Mouse (Mus musculus) intestine, embryonic 14.5 days (tissue): Measurements from ENCODE around the gene Gtf2h1. TPM values are rescaled to one million over a fixed set of nuclear protein-coding genes. Genes with fewer than 3 reads are reported as not detected.

Source experiments
- ATAC-seq: fragments of 200-750 bp; cut with Nextera tagmentation; replicated peaks from 2 replicates; pipeline ENCODE4 v1.8.0; 2017; ENCODE audit warnings: low read depth, moderate number of reproducible peaks, moderate TSS enrichment, moderate library complexity; ENCODE audit not compliant: low FRiP score, low TSS enrichment
- DNase-seq: peaks from one replicate; pipeline ENCODE4 v3.0.0-alpha.2; 2018; ENCODE audit warnings: low spot score
- H3K27ac ChIP-seq: fragments of 300-500 bp; sonication (generic); 2 replicates; pipeline ENCODE4 v1.5.1; 2014; ENCODE audit warnings: low read depth, mild to moderate bottlenecking, control low read depth
- H3K27me3 ChIP-seq: fragments of 300-500 bp; sonication (generic); replicated peaks from 2 replicates; pipeline ENCODE4 v1.6.1; 2014; ENCODE audit warnings: low read length, control low read depth; ENCODE audit not compliant: control insufficient read depth, insufficient read depth
- H3K36me3 ChIP-seq: fragments of 300-500 bp; sonication (generic); 2 replicates; pipeline ENCODE4 v1.6.1; 2014; ENCODE audit warnings: low read length, control low read depth; ENCODE audit not compliant: control insufficient read depth, insufficient read depth
- H3K4me1 ChIP-seq: fragments of 300-500 bp; sonication (generic); replicated peaks from 2 replicates; pipeline ENCODE4 v1.6.1; 2014; ENCODE audit warnings: low read length, control low read depth, mixed read lengths; ENCODE audit not compliant: control insufficient read depth, insufficient read depth
- H3K4me2 ChIP-seq: fragments of 300-500 bp; sonication (generic); 2 replicates; pipeline ENCODE4 v1.6.1; 2014; ENCODE audit warnings: low read length
- H3K4me3 ChIP-seq: fragments of 300-500 bp; sonication (generic); 2 replicates; pipeline ENCODE4 v1.5.1; 2014; ENCODE audit warnings: low read depth, low read length, control low read depth, mixed read lengths
- H3K9ac ChIP-seq: fragments of 300-500 bp; sonication (generic); 2 replicates; pipeline ENCODE4 v1.6.1; 2014; ENCODE audit warnings: mild to moderate bottlenecking, low read length
- H3K9me3 ChIP-seq: fragments of 300-500 bp; sonication (generic); 2 replicates; pipeline ENCODE4 v1.6.1; 2016; ENCODE audit warnings: low read length, control low read depth; ENCODE audit not compliant: control insufficient read depth
- WGBS: fragments of 180-500 bp; shearing (Covaris S2); extraction: QIAGEN DNeasy Blood & Tissue Kit; methylation state at CpG from one replicate; pipeline ENCODE4 v1.1.7; 2014; 5-methylcytosine and 5-hydroxymethylcytosine counted together
- polyA plus RNA-seq: library from polyadenylated mRNA; unstranded; fragments of >200 nt; fragmentation: Nextera tagmentation; extraction: Ambion mirVana; gene quantifications from 2 replicates; pipeline ENCODE4 v1.2.1, GENCODE M21; 2014

The Gtf2h1 gene
- 48.7 and 52.9 TPM in 2 replicates for polyA plus RNA-seq

DNA sequence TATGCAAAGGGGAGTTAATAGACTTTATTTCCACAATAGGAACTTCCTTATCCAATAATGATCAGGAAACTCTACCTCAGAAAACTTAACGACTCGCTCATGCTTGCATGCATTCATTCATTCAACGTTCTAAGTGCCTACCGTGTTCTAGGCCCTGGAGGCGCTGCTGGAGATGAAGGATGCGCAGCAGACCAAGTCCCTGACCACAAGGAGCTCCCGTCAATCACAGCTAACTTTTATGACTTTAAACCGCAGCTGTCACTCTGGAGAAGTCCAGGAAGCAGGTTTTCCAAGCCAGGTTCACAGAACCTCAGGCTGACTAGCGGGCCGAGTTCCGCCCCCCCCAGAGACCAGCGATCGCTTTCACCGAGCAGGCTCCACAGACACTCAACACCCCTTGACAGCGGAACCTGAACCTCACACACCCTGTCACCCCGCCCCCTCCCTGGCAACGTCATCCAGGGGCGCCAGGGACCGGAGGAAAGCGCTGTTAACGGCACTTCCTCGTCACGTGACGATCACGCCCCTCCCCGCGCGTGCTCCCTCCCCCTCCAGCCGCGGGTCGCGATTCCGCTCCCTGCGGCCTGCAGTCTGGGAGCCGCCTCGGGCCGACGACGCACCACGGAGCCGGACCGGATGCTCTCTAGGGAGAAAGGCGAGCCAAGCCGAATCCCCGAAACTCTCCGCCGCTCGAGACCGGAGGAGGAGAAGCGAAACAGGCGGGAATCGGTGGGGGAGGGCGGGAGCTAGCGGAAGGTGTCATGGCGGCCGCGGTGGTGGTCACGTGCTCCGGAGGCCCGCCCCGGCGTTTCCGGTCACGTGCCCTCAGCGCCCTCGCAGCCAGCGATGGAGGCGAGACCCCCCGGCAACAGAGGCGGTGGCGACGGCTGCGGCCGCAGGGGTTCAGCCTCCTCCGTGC, at the start of gene Gtf2h1, which contains the start of gene Hps5:
Gene Gtf2h1, plus strand, starts transcription at position 817 of the 919 bp plus-strand sequence.
Gene Hps5, minus strand, starts transcription at position 778 of the 919 bp plus-strand sequence.
- peak within 1 kb of the TSS; percentile 99 for H3K4me3 ChIP-seq
- H3K36me3 ChIP-seq = peaks cover 27% of the 10 kb centered on the region
- WGBS = under 1% methylated on average over 65 of the region's 75 CpGs
- peaks cover 19% of the 10 kb centered on the region for H3K4me1 ChIP-seq
- DNase-seq (peak; percentile 99), ATAC-seq (peak; percentile 98)
- no peaks in the 10 kb centered on the region for H3K27me3 ChIP-seq
- H3K4me2 ChIP-seq = peak within 1 kb of the TSS; percentile 94
- H3K27ac ChIP-seq = peak within 1 kb of the TSS; percentile 93
- peak within 1 kb of the TSS; percentile 92 for H3K9ac ChIP-seq
- no peaks in the 10 kb centered on the region for H3K9me3 ChIP-seq

DNA sequence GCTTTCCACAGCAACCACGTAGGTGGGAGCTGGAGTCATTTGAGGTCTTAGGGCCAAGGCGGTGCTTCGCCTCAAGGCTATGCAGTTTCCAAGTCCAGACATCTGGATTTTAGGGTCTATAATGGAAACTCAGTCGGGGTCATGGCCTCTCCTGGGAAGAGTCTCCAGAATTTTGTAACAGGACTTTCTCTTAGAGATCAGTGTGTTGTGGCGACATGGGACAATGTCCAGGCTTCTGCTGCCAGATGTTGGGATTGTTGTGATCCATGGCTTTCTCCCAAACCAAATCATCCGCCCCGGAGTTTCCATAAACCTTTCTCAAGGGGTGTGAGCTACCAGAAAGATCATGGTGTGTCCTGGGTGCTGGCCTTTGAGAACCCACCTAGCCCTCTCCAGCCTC, 49.5 kb upstream of the Gtf2h1 start:
- H3K4me2 ChIP-seq = no peak overlapping the region
- no peaks in the 10 kb centered on the region for H3K27me3 ChIP-seq
- no peaks in the 10 kb centered on the region for H3K36me3 ChIP-seq
- WGBS = 49% methylated on average over 7 of the region's 7 CpGs
- H3K27ac ChIP-seq = no peak overlapping the region; the same call in 1 of the 2 replicates
- ATAC-seq (no peak), DNase-seq (no peak)
- H3K9me3 ChIP-seq = no peaks in the 10 kb centered on the region
- no peak overlapping the region for H3K4me3 ChIP-seq
- no peak overlapping the region for H3K9ac ChIP-seq
- H3K4me1 ChIP-seq = peaks cover 4% of the 10 kb centered on the region; the same call in 1 of the 2 replicates

DNA sequence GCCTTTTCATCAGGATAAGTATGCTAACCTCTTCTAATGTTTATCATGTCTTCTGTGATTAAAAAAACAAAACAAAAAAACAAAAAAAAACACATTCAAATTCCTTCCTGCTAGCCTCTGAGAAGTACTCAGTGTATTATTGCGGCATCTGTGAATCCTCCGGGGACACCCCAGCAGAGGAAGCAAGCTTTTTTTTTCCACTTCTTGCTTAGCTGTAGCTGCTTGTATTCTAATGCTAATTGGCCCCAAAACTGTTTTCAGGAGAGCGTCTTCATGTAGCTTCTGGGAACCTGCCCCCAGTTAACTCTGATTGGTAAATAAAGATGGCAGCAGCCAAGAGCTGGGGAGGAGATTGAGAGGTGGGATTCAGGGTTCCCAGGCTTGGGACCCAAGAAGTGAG, 47.4 kb upstream of the Gtf2h1 start:
- H3K4me3 ChIP-seq = no peak overlapping the region
- H3K4me2 ChIP-seq = no peak overlapping the region
- H3K36me3 ChIP-seq = no peaks in the 10 kb centered on the region
- 73% methylated on average over 3 of the region's 3 CpGs for WGBS
- H3K27ac ChIP-seq = no peak overlapping the region
- no peaks in the 10 kb centered on the region for H3K27me3 ChIP-seq
- DNase-seq (no peak), ATAC-seq (no peak)
- H3K9me3 ChIP-seq = no peaks in the 10 kb centered on the region
- peaks cover 4% of the 10 kb centered on the region; the same call in 1 of the 2 replicates for H3K4me1 ChIP-seq
- H3K9ac ChIP-seq = no peak overlapping the region

DNA sequence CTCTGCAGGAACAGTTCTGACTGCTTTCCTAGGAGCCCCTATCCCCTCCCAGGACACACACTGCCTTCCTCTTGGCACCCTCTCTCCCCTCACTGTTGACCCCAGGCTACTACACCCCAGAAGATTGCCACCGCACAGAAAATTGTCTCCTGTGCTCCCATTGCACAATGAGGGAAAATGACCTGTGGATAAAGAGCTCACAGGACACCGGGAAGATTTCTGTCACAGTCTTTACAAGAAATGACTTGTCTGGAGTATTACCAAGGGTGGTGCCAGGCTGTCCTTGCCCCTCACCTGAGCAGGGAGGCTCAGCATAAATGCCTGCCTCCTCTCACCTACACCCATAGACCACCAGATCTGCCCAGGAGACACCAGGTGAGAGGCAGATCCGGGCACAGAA, 44.4 kb upstream of the Gtf2h1 start, which contains the start of gene Saa2:
Gene Saa2, plus strand, starts transcription at position 301 of the 400 bp plus-strand sequence.
- ATAC-seq (no peak), DNase-seq (no peak)
- no peaks in the 10 kb centered on the region for H3K9me3 ChIP-seq
- H3K4me2 ChIP-seq = no peak within 1 kb of the TSS
- no peak within 1 kb of the TSS for H3K9ac ChIP-seq
- no peaks in the 10 kb centered on the region for H3K36me3 ChIP-seq
- H3K4me1 ChIP-seq = peaks cover 4% of the 10 kb centered on the region; the same call in 1 of the 2 replicates
- no peak within 1 kb of the TSS for H3K27ac ChIP-seq
- 56% methylated on average over 3 of the region's 3 CpGs for WGBS
- H3K4me3 ChIP-seq = no peak within 1 kb of the TSS
- no peaks in the 10 kb centered on the region for H3K27me3 ChIP-seq

DNA sequence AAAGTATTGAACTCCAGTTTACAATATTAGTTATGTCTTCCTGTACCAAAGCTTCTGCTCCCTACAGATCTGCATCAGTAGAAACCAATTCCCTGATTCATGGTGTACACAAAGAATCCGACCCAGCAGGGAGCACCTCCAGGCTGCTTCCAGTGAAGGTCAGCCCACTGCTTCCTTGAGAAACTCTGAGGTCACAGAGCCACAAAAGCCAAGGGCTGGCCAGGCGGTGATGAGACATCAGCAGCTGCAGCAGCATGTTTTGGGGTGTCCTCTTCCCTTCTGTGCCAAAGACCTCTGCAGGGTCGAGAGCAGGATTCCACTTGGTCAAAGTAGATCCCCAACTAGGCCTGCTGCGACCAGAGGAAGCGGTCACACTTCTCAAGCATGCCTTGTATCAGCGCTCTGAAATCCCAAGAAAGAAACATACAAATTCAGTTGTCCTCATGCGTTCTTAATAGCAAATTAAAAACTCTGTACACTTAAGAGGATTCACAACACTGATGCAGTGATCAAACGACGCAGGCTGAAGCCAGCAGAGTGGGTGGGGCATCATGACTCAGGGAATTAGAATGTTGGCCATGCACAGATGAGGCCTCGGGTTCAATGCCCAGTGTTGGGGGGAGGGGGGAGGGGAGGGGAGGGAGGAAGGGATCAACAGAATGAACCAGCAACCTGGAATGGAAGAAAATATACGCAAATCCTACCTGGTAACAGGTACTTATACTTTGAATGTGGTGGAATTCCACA, 34.7 kb upstream of the Gtf2h1 start:
- Histone ChIP-seq H3K4me3 (no peak overlapping the region), H3K4me2 (no peak overlapping the region), H3K27me3 (no peaks in the 10 kb centered on the region), H3K36me3 (peaks cover 52% of the 10 kb centered on the region), H3K4me1 (no peaks in the 10 kb centered on the region), H3K9me3 (no peaks in the 10 kb centered on the region), H3K9ac (no peak overlapping the region), H3K27ac (no peak overlapping the region)
- 74% methylated on average over 11 of the region's 11 CpGs for whole genome bisulfite sequencing
- ATAC-seq (no peak), DNase-seq (no peak)

DNA sequence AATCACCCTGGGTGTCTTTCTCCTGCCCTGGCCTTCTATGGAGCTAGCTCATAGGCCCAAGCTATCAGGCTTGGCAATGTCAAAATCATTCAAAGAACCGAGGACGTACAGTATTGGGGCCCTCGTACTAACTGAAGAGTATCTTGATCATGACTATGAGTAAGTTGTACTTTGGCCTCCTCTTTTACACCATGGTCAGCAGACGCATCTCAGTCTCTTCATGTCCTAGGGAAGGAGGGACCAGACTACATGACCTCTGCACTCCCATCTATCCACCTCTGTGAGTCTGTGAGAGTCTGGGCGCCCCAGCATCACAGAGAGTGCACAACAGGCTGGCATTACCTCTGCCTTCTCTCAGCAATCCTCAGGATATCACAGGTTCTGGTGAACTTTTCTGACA, 33.3 kb upstream of the Gtf2h1 start:
- H3K9ac ChIP-seq = no peak overlapping the region
- H3K4me1 ChIP-seq = no peaks in the 10 kb centered on the region
- H3K4me2 ChIP-seq = no peak overlapping the region
- H3K36me3 ChIP-seq = peaks cover 59% of the 10 kb centered on the region
- H3K27ac ChIP-seq = no peak overlapping the region
- H3K27me3 ChIP-seq = no peaks in the 10 kb centered on the region
- H3K9me3 ChIP-seq = no peaks in the 10 kb centered on the region
- DNase-seq (no peak), ATAC-seq (no peak)
- WGBS = 91% methylated on average over 5 of the region's 5 CpGs
- no peak overlapping the region for H3K4me3 ChIP-seq

DNA sequence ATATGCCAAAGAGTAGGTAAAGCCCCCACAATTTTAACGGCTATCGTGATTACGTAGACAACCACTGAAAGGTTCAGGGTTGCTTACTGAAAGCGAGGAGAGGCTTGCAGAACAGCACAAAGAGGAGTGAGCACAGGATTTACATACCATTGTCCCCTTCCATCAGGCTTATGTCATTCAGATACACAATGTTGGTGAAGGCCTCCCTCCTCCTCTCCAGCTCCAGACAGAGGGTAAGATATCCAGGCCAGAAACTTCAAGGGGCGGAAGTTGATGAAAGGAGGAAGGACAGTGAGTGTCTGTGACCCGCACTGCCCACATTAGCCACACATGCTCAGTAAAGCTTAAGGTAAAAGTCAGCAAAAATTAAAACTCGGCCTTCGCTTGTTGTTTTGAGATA, 31.2 kb upstream of the Gtf2h1 start:
- Histone ChIP-seq H3K4me2 (no peak overlapping the region), H3K4me3 (no peak overlapping the region), H3K9ac (no peak overlapping the region), H3K27ac (no peak overlapping the region), H3K4me1 (no peaks in the 10 kb centered on the region), H3K36me3 (peaks cover 74% of the 10 kb centered on the region), H3K9me3 (no peaks in the 10 kb centered on the region), H3K27me3 (no peaks in the 10 kb centered on the region)
- no peak for ATAC-seq
- WGBS = 94% methylated on average over 8 of the region's 8 CpGs
- no peak for DNase-seq

DNA sequence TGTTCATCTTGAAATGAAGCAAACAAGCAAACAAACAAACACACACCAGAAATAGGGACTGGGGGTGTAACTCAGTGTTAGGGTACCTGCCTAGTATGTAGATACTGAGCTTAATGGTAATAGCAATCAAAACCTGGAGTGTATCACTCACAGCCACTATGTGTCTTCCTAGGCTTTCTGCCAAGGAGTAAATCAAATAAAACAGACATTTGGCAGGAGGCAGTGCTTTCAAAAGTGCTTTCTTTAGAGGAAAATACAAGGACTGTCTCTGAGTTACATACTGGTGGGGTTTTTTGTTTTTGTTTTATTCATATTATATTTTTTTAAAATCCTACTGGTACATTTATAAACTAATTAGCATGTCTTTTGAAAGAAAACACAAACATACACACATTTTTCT, 28.5 kb upstream of the Gtf2h1 start:
- Histone ChIP-seq H3K4me2 (no peak overlapping the region), H3K27me3 (no peaks in the 10 kb centered on the region), H3K4me3 (no peak overlapping the region), H3K27ac (no peak overlapping the region), H3K36me3 (peaks cover 65% of the 10 kb centered on the region), H3K9me3 (no peaks in the 10 kb centered on the region), H3K4me1 (no peaks in the 10 kb centered on the region), H3K9ac (no peak overlapping the region)
- DNase-seq = no peak
- no peak for ATAC-seq
